ENCODE assay signal across 9 mouse cellular contexts in the genomic region with DNA sequence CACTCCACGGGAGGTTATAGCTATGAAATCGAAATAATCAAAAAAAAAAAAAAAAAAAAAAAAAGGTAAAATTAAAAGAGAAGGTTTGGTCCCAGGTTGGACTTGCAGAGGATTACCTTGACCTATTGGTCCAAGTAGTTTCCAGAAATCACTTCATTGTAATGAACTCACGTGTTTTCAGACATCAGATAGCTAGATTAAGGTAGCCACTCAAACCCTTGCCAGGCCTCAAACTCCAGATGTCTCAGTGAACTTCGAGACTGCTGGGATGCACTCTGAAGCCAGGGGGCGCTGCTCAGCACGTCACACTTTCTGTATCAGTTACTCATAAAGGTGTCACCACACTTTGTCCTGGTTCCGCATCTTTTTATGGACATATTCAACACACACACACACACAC. TPM values are rescaled to one million over a fixed set of nuclear protein-coding genes. Genes with fewer than 3 reads are reported as not detected.
DNase-seq lines count a peak whose midpoint lies in the region; ATAC-seq and TF ChIP-seq lines count a peak whose summit lies in the region.
"Had no signal": no experiment of that assay in that cellular context is flagged by ENCODE, and none has a peak within 500 bp of the region (broad histone marks: within the 10 kb centered on the region; RNA-seq: fewer than 3 reads in every experiment).

No protein-coding gene starts in this region.

- H3K9me3 ChIP-seq in kidney, embryonic 16.5 days (ENCODE audit: low read length), result no peaks in the 10 kb centered on the region
- no peaks in the 10 kb centered on the region for H3K9me3 ChIP-seq in G1E (replicated peaks)
- no peaks in the 10 kb centered on the region for H3K9me3 ChIP-seq in midbrain, embryonic 16.5 days (replicated peaks; ENCODE audit: control insufficient read depth, low read length, poor library complexity, severe bottlenecking)
- H3K9me3 ChIP-seq: limb, embryonic 15.5 days had no signal

- no peaks in the 10 kb centered on the region for H3K4me1 ChIP-seq in kidney, adult 2 months (ENCODE audit: control insufficient read depth, insufficient read depth, low read length)
- no peaks in the 10 kb centered on the region for H3K4me1 ChIP-seq in kidney, embryonic 16.5 days (ENCODE audit: insufficient read depth, low read length)
- H3K4me1 ChIP-seq in G1E (ENCODE audit: insufficient read depth, low read depth, low read length), result peaks cover 4% of the 10 kb centered on the region; the same call in 1 of the 2 replicates
- H3K4me1 ChIP-seq in midbrain, embryonic 16.5 days (ENCODE audit: control insufficient read depth, insufficient read depth, low read length), result 0 out of 2 replicates have a peak, but pooled peaks cover 1% of the 10 kb centered on the region

- peak; percentile 70 for TF ChIP-seq CTCF in kidney, adult 2 months (conservative IDR thresholded peaks at IDR 0.05; ENCODE audit: insufficient read depth, insufficient read length, low read depth, low read length)
- TF ChIP-seq CTCF in G1E (IDR thresholded peaks at IDR 0.05; ENCODE audit: low read depth, low read length), result peak; percentile 89

- H3K9ac ChIP-seq in kidney, embryonic 16.5 days (replicated peaks; ENCODE audit: low read length), result no peak overlapping the region
- no peak overlapping the region for H3K9ac ChIP-seq in midbrain, embryonic 16.5 days (ENCODE audit: low read depth, low read length)
- H3K9ac ChIP-seq: limb, embryonic 15.5 days had no signal

- ATAC-seq in kidney, embryonic 16.5 days (ENCODE audit: low FRiP score, low TSS enrichment), result no peak
- ATAC-seq in G1E (ENCODE audit: extremely low read depth, insufficient number of reproducible peaks, low FRiP score, poor library complexity, severe bottlenecking), result no peak
- ATAC-seq in monocyte, adult 5-6 weeks (replicated peaks; ENCODE audit: insufficient number of reproducible peaks, low FRiP score, low TSS enrichment, poor library complexity, severe bottlenecking), result 0 out of 2 replicates have a peak, but pooled peaks have one; percentile 50
- no peak for ATAC-seq in midbrain, embryonic 16.5 days

- no peak for TF ChIP-seq POLR2A in kidney, adult 2 months (IDR thresholded peaks at IDR 0.05; ENCODE audit: low read depth, low read length)

- DNase-seq in kidney, adult 2 months, result peak; percentile 49
- DNase-seq in G1E (ENCODE audit: low spot score), result no peak
- DNase-seq in embryo, embryonic 11 days, result peak; percentile 19
- no peak for DNase-seq in left cerebral cortex, postnatal 4 days
- DNase-seq in layer of hippocampus, postnatal 36 days, result no peak

- H3K4me2 ChIP-seq in kidney, embryonic 16.5 days (replicated peaks; ENCODE audit: low read depth, low read length), result no peak overlapping the region
- H3K4me2 ChIP-seq in midbrain, embryonic 16.5 days (ENCODE audit: low read length), result no peak overlapping the region
- H3K4me2 ChIP-seq: limb, embryonic 15.5 days had no signal

- H3K4me3 ChIP-seq in kidney, adult 2 months (ENCODE audit: insufficient read depth, low read depth, low read length), result no peak overlapping the region
- H3K4me3 ChIP-seq in kidney, embryonic 16.5 days (ENCODE audit: low read length), result no peak overlapping the region
- H3K4me3 ChIP-seq in G1E (ENCODE audit: low read depth, low read length), result no peak overlapping the region
- no peak overlapping the region for H3K4me3 ChIP-seq in midbrain, embryonic 16.5 days (ENCODE audit: low read depth, low read length)
- H3K4me3 ChIP-seq: limb, embryonic 15.5 days had no signal

- H3K27ac ChIP-seq in kidney, adult 2 months (ENCODE audit: insufficient read depth, low read depth, low read length), result no peak overlapping the region
- H3K27ac ChIP-seq in kidney, embryonic 16.5 days (ENCODE audit: low read length), result no peak overlapping the region
- H3K27ac ChIP-seq in midbrain, embryonic 16.5 days (ENCODE audit: low read length), result no peak overlapping the region
- H3K27ac ChIP-seq: limb, embryonic 15.5 days had no signal

- H3K36me3 ChIP-seq in kidney, adult 2 months (ENCODE audit: control insufficient read depth, insufficient read depth, low read length), result no peaks in the 10 kb centered on the region
- H3K36me3 ChIP-seq in kidney, embryonic 16.5 days (ENCODE audit: insufficient read depth, low read length), result no peaks in the 10 kb centered on the region
- H3K36me3 ChIP-seq in G1E (replicated peaks), result no peaks in the 10 kb centered on the region
- no peaks in the 10 kb centered on the region for H3K36me3 ChIP-seq in midbrain, embryonic 16.5 days (ENCODE audit: control insufficient read depth, insufficient read depth, low read length)
- H3K36me3 ChIP-seq: limb, embryonic 15.5 days had no signal

- intact Hi-C loops in left cerebral cortex, postnatal 4 days (cut with DNase I), result no loop called here

- no peaks in the 10 kb centered on the region for H3K27me3 ChIP-seq in kidney, adult 2 months (replicated peaks; ENCODE audit: control insufficient read depth, insufficient read depth, low read length)
- H3K27me3 ChIP-seq in kidney, embryonic 16.5 days (ENCODE audit: insufficient read depth, low read length), result no peaks in the 10 kb centered on the region; the same call in 1 of the 2 replicates
- H3K27me3 ChIP-seq in G1E (ENCODE audit: insufficient read depth, low read length), result peaks cover 20% of the 10 kb centered on the region
- no peaks in the 10 kb centered on the region for H3K27me3 ChIP-seq in midbrain, embryonic 16.5 days (ENCODE audit: control insufficient read depth, insufficient read depth, low read depth, low read length)
- H3K27me3 ChIP-seq: limb, embryonic 15.5 days had no signal

- WGBS in kidney, adult 2 months, result 63% methylated on average over 7 of the region's 7 CpGs
- WGBS in kidney, embryonic 16.5 days, result 55% methylated on average over 7 of the region's 7 CpGs
- 61% methylated on average over 7 of the region's 7 CpGs for WGBS in midbrain, embryonic 16.5 days

RNA-seq across cellular contexts. Expression of gene Srsf5, which starts 27.5 kb away (rescaled TPM):
- polyA plus RNA-seq in kidney, adult 2 months (2012; rRNA removed), result 233 and 243 TPM in 2 replicates
- polyA plus RNA-seq in kidney, embryonic 16.5 days (2015; fragmentation: Nextera tagmentation; extraction: Ambion mirVana), result 513 and 576 TPM in 2 replicates
- 655 and 656 TPM in 2 replicates for total RNA-seq in G1E (2014; fragmentation: Nextera tagmentation)
- 895 and 1,080 TPM in 2 replicates for total RNA-seq in G1E (2017)
- 111 and 297 TPM in 2 replicates for polyA plus RNA-seq in G1E (2012)
- 2,019 to 2,319 TPM (median 2,246 TPM) in 3 replicates for total RNA-seq in monocyte, adult 5-6 weeks (2017)
- polyA plus RNA-seq in midbrain, embryonic 16.5 days (2015; fragmentation: Nextera tagmentation; extraction: Ambion mirVana), result 426 and 452 TPM in 2 replicates
- total RNA-seq in left cerebral cortex, postnatal 4 days (2021), result 100 to 1,000 TPM; 307 to 334 TPM
- total RNA-seq in layer of hippocampus, postnatal 36 days (2021), result 100 to 1,000 TPM; 319 to 320 TPM

RNA-seq across cellular contexts. Expression of gene Slc10a1, which starts 50.7 kb away (rescaled TPM):
- polyA plus RNA-seq in kidney, adult 2 months (2012; rRNA removed), result 0.38 and 0.79 TPM in 2 replicates
- 0.82 and 1.2 TPM in 2 replicates for polyA plus RNA-seq in kidney, embryonic 16.5 days (2015; fragmentation: Nextera tagmentation; extraction: Ambion mirVana)
- total RNA-seq in G1E (2014; fragmentation: Nextera tagmentation), result not detected in 2 replicates
- 0.44 and 0.52 TPM in 2 replicates for total RNA-seq in G1E (2017)
- not detected in 2 replicates for polyA plus RNA-seq in G1E (2012)
- total RNA-seq in monocyte, adult 5-6 weeks (2017), result 3.2 TPM in 1 of 3 replicates, not detected in the others
- polyA plus RNA-seq in midbrain, embryonic 16.5 days (2015; fragmentation: Nextera tagmentation; extraction: Ambion mirVana), result 0.45 and 0.56 TPM in 2 replicates
- not detected for total RNA-seq in left cerebral cortex, postnatal 4 days (2021)
- total RNA-seq in layer of hippocampus, postnatal 36 days (2021), result not detected

Comparison
In these comparisons a context has a peak if more than half of its experiments do, and no peak if none do; other contexts are left out.
1. DNase-seq: peak in kidney, adult 2 months (single experiment) and embryo, embryonic 11 days (single experiment); none in G1E (single experiment), left cerebral cortex, postnatal 4 days (single experiment) and layer of hippocampus, postnatal 36 days (0 of 2).